Mouse (Mus musculus) hindbrain, embryonic 16.5 days (tissue): ENCODE measurements at regions not wholly inside any gene's neighbourhood (a gene's known extent, or its start where the extent isn't known, plus 50 kb on each side); places are given as distances from the start of the nearest gene placed in this dataset.

Experiments used
- ATAC-seq: fragments of 200-750 bp; cut with Nextera tagmentation; 2 replicates; pipeline ENCODE4 v1.8.0; 2017; ENCODE audit warnings: moderate TSS enrichment, moderate library complexity
- H3K27ac ChIP-seq: fragments of 300-500 bp; sonication (generic); 2 replicates; pipeline ENCODE4 v1.5.1; 2014; ENCODE audit warnings: low read depth, mild to moderate bottlenecking, control low read depth, low read length, moderate library complexity
- H3K27me3 ChIP-seq: fragments of 300-500 bp; sonication (generic); replicated peaks from 2 replicates; pipeline ENCODE4 v1.6.1; 2014; ENCODE audit warnings: low read length; ENCODE audit not compliant: control insufficient read depth, insufficient read depth
- H3K36me3 ChIP-seq: fragments of 300-500 bp; sonication (generic); 2 replicates; pipeline ENCODE4 v1.6.1; 2014; ENCODE audit warnings: mild to moderate bottlenecking, low read length, moderate library complexity, mixed read lengths; ENCODE audit not compliant: control insufficient read depth, insufficient read depth
- H3K4me1 ChIP-seq: fragments of 300-500 bp; sonication (generic); 2 replicates; pipeline ENCODE4 v1.6.1; 2014; ENCODE audit warnings: low read depth, low read length; ENCODE audit not compliant: control insufficient read depth, insufficient read depth
- H3K4me2 ChIP-seq: fragments of 300-500 bp; sonication (generic); 2 replicates; pipeline ENCODE4 v1.6.1; 2014; ENCODE audit warnings: mild to moderate bottlenecking, low read length, control low read depth, moderate library complexity
- H3K4me3 ChIP-seq: fragments of 300-500 bp; sonication (generic); 2 replicates; pipeline ENCODE4 v1.5.1; 2014; ENCODE audit warnings: mild to moderate bottlenecking, low read length, control low read depth, moderate library complexity
- H3K9ac ChIP-seq: fragments of 300-500 bp; sonication (generic); 2 replicates; pipeline ENCODE4 v1.6.1; 2014; ENCODE audit warnings: low read depth, mild to moderate bottlenecking, control low read depth, low read length, moderate library complexity
- H3K9me3 ChIP-seq: fragments of 300-500 bp; sonication (generic); 2 replicates; pipeline ENCODE4 v1.6.1; 2014; ENCODE audit warnings: mild to moderate bottlenecking, low read length, moderate library complexity; ENCODE audit not compliant: control insufficient read depth
- WGBS: fragments of 180-500 bp; shearing (Covaris S2); extraction: QIAGEN DNeasy Blood & Tissue Kit; methylation state at CpG from one replicate; pipeline ENCODE4 v1.1.7; 2014; 5-methylcytosine and 5-hydroxymethylcytosine counted together

DNA sequence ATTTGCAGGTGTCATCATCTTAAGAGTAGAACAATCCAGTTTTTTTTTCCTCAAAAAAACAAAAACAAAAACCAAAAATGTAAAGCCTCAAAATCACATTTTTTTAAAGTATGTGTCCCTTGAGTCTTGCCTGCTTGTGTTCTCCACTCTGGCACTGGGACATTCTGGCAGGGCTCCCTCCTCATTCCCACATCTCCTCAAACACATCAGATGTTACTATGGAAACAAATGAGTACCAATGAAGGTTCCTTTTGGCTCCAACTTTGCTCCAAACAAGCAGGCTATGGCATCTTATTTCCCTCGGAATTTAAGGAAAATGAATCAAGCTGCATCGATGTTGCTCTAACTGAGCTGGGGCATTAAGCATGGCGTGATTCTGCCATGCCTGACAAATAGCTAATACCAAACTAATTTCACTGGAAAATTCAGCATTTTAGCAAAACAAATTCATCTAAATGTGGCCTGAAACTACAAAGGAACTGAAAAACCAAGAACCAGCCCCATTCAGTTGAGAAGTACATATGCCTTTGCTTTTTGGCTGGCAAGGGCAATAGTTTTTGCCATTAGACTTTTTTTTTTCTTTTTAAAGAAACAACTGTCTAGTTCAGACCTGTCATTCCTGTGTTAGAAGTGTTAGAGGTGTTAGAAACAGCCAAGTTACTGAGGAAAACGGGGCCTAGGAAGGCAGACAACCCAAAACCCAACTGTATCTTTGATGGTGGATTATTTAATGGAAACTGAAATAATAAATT lies 522.2 kb upstream of the 2610301B20Rik start:
- no peak overlapping the region for H3K27ac ChIP-seq
- H3K4me3 ChIP-seq, result no peak overlapping the region
- 69% methylated on average over 4 of the region's 4 CpGs for WGBS
- no peak for ATAC-seq
- H3K9me3 ChIP-seq, result no peaks in the 10 kb centered on the region
- H3K4me1 ChIP-seq, result no peaks in the 10 kb centered on the region
- H3K4me2 ChIP-seq, result no peak overlapping the region
- H3K36me3 ChIP-seq, result no peaks in the 10 kb centered on the region
- no peaks in the 10 kb centered on the region for H3K27me3 ChIP-seq
- H3K9ac ChIP-seq, result no peak overlapping the region

DNA sequence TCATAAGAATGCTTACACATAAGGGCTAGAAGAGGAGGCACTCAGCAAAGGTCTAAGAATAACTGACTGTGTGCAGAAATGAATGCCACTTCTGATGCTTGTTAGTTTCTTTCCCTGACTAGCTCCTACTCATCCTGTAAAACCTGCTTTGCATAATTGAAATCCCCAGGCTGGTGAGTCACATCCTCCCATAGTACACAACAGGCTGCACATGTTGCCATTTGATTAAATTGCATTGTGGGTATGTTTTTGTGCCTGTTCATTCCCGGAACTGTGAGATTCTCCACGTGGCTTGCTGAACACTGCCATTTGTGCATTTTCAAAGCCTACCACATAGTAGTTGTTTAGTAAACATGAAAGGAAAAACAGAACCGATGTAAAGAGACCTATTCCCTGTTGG lies 516.7 kb upstream of the 2610301B20Rik start:
- H3K36me3 ChIP-seq, result no peaks in the 10 kb centered on the region

DNA sequence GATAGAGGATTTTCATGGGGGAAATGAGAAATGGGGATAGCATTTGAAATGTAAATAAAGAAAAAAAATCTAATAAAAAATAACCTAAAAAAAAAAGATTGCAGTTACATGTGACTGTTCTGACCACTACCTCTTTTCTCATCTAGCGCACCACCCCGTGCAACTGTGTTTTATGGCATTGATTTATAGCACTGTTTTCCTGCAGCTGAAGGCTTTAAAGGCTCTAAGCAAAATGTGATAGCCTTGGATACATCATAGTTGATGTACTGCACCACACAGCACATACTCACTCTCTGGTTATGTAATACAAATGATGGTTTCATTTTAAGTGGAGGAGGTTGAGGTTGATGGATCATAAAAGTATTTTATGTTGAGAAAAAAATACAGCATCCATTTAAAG lies 484.5 kb upstream of the 2610301B20Rik start:
- Histone ChIP-seq H3K27ac (no peak overlapping the region), H3K9ac (no peak overlapping the region), H3K4me1 (no peaks in the 10 kb centered on the region), H3K9me3 (no peaks in the 10 kb centered on the region), H3K4me3 (no peak overlapping the region), H3K4me2 (no peak overlapping the region), H3K27me3 (no peaks in the 10 kb centered on the region), H3K36me3 (no peaks in the 10 kb centered on the region)
- no peak for ATAC-seq
- 83% methylated on average over 2 of the region's 2 CpGs for WGBS

More for the DNA sequence above, 516.7 kb upstream of the 2610301B20Rik start:
- no peak overlapping the region for H3K4me3 ChIP-seq
- ATAC-seq, result no peak
- H3K9ac ChIP-seq, result no peak overlapping the region
- no peak overlapping the region for H3K27ac ChIP-seq
- no peak overlapping the region for H3K4me2 ChIP-seq
- H3K4me1 ChIP-seq, result no peaks in the 10 kb centered on the region
- H3K9me3 ChIP-seq, result no peaks in the 10 kb centered on the region
- H3K27me3 ChIP-seq, result no peaks in the 10 kb centered on the region
- 71% methylated on average over 3 of the region's 3 CpGs for WGBS

DNA sequence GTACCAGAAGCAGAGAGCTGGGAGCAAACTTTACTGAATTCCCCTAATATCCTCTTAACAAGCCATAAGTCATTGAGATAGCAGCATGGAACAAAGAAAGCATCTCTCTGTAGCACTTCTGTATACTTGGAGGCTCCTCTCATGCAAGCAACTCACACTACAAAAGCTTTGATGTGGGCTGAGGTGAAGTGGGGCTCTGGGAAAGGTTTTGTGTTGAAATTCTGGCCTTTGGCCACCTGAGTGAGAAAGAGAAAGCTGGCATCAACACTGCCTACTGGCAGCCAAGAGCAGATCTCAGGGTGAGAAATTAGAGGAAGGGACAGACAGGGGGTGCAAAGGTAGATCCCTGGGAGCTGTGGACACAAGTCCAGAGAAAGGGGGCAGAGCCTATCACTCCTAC lies 477.0 kb upstream of the 2610301B20Rik start:
- H3K36me3 ChIP-seq, result no peaks in the 10 kb centered on the region
- H3K4me3 ChIP-seq, result no peak overlapping the region
- no peak for ATAC-seq
- H3K9ac ChIP-seq, result no peak overlapping the region
- no peaks in the 10 kb centered on the region for H3K4me1 ChIP-seq
- no peaks in the 10 kb centered on the region for H3K9me3 ChIP-seq
- H3K27me3 ChIP-seq, result no peaks in the 10 kb centered on the region
- no peak overlapping the region for H3K4me2 ChIP-seq
- no peak overlapping the region for H3K27ac ChIP-seq

DNA sequence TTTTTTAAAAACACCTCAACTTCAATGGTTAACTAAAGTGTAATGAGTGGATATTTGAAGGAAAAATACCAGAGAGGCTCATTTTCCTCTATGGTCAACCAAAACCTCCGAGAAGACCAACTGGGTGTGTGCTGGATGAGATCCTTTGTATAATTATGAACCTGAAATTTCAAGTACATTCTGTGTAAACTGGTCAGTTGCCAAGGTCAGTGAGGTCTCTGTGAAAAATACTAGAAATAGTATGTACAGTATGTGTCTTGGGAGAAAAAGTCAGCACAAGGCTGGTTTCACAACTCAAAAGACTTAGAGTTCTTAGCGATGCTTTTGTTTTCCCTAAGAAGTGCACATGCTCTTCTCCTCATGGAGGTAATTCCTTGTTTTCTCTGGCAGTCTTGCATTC lies 476.2 kb upstream of the 2610301B20Rik start:
- H3K27ac ChIP-seq, result no peak overlapping the region
- 90% methylated on average over 2 of the region's 2 CpGs for WGBS
- H3K4me2 ChIP-seq, result no peak overlapping the region
- no peak for ATAC-seq
- H3K4me1 ChIP-seq, result no peaks in the 10 kb centered on the region
- no peak overlapping the region for H3K4me3 ChIP-seq
- no peaks in the 10 kb centered on the region for H3K9me3 ChIP-seq
- no peaks in the 10 kb centered on the region for H3K27me3 ChIP-seq
- H3K9ac ChIP-seq, result no peak overlapping the region
- no peaks in the 10 kb centered on the region for H3K36me3 ChIP-seq

DNA sequence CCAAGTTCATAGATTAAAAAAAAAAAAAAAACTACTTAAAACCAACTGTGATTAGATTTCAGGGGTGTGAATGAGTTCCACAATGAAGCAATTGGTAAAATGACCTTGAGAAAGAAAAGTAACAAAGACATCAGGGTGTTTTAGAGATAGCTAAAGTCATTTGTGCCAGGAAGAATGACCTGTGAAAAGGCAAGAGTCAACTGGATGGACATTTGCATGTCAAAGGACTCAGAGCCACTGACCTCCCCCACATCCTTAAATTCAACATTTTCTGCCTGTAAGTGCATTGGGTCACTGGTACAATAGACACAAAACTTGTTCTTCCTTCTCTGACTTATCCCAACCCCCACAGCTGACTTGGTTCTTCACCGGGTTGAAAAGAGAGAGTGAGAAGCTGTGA lies 474.6 kb upstream of the 2610301B20Rik start:
- ATAC-seq, result no peak
- H3K4me2 ChIP-seq, result no peak overlapping the region
- no peaks in the 10 kb centered on the region for H3K27me3 ChIP-seq
- H3K9ac ChIP-seq, result no peak overlapping the region
- 34% methylated on average over 1 of the region's 1 CpGs for WGBS
- no peak overlapping the region for H3K4me3 ChIP-seq
- H3K9me3 ChIP-seq, result no peaks in the 10 kb centered on the region
- no peaks in the 10 kb centered on the region for H3K4me1 ChIP-seq
- H3K27ac ChIP-seq, result no peak overlapping the region
- no peaks in the 10 kb centered on the region for H3K36me3 ChIP-seq

DNA sequence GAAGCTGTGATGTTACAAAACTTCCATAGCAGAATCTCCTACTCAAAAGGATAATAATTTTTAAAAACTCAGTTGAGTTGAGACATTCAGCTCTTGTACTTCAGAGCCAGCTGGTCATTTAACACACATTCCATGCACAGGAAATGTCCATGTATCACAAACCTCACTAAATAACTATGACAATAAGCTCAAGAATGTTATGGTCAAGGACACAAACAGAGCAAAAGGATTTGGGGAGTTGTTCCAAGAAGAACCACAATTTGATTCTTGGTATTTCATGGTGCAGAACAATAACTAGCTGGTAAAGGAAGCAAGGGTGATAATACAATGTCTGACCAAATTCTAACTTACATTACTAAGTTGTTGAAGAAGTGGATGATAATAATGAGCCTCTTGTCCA lies 471.4 kb upstream of the 2610301B20Rik start:
- ATAC-seq, result no peak
- H3K9ac ChIP-seq, result no peak overlapping the region

DNA sequence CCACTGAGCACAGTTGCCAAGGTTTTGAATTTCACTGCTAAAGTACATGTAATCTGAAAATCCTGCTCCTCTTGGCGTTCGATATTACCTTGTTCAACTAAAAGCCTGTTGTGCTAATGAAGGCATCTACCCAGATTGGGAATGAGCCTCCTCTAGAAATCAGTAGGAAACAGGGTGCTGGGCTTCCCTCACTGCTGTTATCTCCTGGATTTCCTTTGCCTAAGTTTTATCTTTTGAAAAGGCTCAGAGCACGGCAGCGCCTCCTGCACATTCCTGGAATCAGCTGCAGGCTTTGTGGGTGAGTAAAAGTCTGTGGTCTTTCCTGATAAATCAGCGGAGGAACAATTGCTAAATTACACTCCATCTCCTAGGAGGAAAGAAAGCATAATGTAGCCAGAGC lies 469.9 kb upstream of the 2610301B20Rik start:
- no peaks in the 10 kb centered on the region for H3K9me3 ChIP-seq
- no peak overlapping the region for H3K27ac ChIP-seq
- H3K9ac ChIP-seq, result no peak overlapping the region
- H3K27me3 ChIP-seq, result no peaks in the 10 kb centered on the region
- 60% methylated on average over 5 of the region's 5 CpGs for whole genome bisulfite sequencing
- no peak overlapping the region for H3K4me2 ChIP-seq
- no peaks in the 10 kb centered on the region for H3K4me1 ChIP-seq
- no peak for ATAC-seq
- no peaks in the 10 kb centered on the region for H3K36me3 ChIP-seq
- no peak overlapping the region for H3K4me3 ChIP-seq

More for the DNA sequence above, 471.4 kb upstream of the 2610301B20Rik start:
- H3K4me3 ChIP-seq, result no peak overlapping the region
- no peak overlapping the region for H3K27ac ChIP-seq
- no peaks in the 10 kb centered on the region for H3K36me3 ChIP-seq
- H3K4me1 ChIP-seq, result no peaks in the 10 kb centered on the region
- no peaks in the 10 kb centered on the region for H3K9me3 ChIP-seq
- no peak overlapping the region for H3K4me2 ChIP-seq
- H3K27me3 ChIP-seq, result no peaks in the 10 kb centered on the region

DNA sequence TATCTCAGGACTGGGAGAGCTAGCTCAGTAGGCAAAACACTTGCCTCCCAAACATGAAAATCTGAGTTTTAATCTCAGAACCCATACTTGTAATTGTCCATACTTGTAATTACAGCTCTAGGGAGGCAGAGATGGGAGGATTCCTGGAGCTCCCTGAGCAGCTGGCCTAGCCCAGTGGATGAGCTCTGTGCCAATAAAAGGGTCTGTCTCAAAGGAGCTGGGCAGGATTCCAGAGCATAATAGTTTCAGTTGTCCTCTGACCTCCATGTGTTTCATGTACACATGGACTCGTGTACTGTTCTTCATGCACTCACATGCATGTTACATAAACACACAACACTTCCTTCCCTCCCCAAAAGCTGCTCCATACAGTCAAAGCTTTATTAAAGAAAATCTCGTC lies 469.2 kb upstream of the 2610301B20Rik start:
- no peak for ATAC-seq
- no peaks in the 10 kb centered on the region for H3K9me3 ChIP-seq
- 60% methylated on average over 2 of the region's 2 CpGs for WGBS
- no peak overlapping the region for H3K9ac ChIP-seq
- no peak overlapping the region for H3K4me3 ChIP-seq
- H3K4me1 ChIP-seq, result no peaks in the 10 kb centered on the region
- H3K27ac ChIP-seq, result no peak overlapping the region
- no peaks in the 10 kb centered on the region for H3K36me3 ChIP-seq
- no peak overlapping the region for H3K4me2 ChIP-seq
- H3K27me3 ChIP-seq, result no peaks in the 10 kb centered on the region

DNA sequence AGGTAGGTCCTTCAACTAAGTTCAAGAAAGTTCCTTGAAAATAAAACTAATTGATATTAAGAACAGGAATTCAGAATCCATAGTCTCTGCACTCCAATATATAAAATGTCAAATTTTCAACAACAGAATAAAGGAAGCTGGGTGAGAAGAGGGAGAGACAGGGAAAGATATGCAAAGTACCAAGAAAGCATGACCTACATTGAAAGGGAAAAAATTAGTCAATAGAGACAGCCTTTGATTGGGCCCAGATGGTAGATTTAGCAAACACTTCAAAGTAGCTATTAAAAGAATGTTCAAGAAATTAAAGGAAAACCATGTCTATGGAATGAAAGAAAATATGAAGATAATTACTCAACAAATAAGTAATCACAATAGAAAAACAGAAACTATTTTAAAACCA lies 460.0 kb upstream of the 2610301B20Rik start:
- H3K27ac ChIP-seq, result no peak overlapping the region
- no peak overlapping the region for H3K4me2 ChIP-seq
- no peak overlapping the region for H3K4me3 ChIP-seq
- no peak for ATAC-seq
- no peaks in the 10 kb centered on the region for H3K27me3 ChIP-seq
- no peak overlapping the region for H3K9ac ChIP-seq
- H3K9me3 ChIP-seq, result no peaks in the 10 kb centered on the region
- H3K36me3 ChIP-seq, result no peaks in the 10 kb centered on the region
- H3K4me1 ChIP-seq, result no peaks in the 10 kb centered on the region
